In the genomic region with DNA sequence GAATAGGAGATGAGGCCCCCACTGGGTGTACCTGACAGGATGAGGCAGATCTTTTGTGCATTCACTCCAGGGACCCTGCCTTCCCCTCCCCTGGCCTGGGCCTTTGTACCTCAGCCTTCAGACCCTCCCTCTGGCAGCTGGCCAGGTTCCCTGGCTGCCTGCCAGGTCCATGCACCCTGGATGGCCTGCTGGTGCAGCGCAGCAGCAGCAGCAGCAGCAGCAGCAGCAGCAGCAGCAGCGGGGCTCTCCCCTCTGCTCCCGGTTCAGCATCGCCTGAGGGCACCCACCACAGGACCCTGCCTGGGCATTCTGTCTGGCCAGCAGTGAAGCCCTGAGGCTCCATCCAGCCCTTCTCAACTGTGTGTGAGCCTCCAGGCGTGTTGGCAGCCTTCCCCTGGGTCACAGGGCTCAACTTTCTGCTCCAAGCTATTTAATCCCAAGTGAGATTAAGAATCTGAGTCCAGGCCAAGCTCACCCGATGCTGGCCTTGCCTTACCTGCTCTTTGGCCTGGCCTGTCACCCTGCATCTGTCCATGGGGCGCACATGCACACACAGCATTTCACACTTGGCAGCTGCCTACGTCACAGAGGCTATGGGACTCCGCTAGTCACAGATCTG, we compare ENCODE assay signal across 8 mouse cellular contexts. TPM values are rescaled to one million over a fixed set of nuclear protein-coding genes. Genes with fewer than 3 reads are reported as not detected.
DNase-seq lines count a peak whose midpoint lies in the region; ATAC-seq lines count a peak whose summit lies in the region.

No protein-coding gene starts in this region.

- no peak overlapping the region for H3K27ac ChIP-seq in neural tube, embryonic 11.5 days (ENCODE audit: low read depth, low read length)
- peak overlapping the region; percentile 52 for H3K27ac ChIP-seq in forebrain, embryonic 15.5 days (replicated peaks)
- H3K27ac ChIP-seq in midbrain, embryonic 10.5 days (replicated peaks): peak overlapping the region; percentile 59

- peaks cover 11% of the 10 kb centered on the region; the same call in 1 of the 2 replicates for H3K4me1 ChIP-seq in neural tube, embryonic 11.5 days (ENCODE audit: control insufficient read depth, insufficient read depth, low read length)
- H3K4me1 ChIP-seq in forebrain, embryonic 15.5 days: peaks cover 31% of the 10 kb centered on the region
- peaks cover 29% of the 10 kb centered on the region for H3K4me1 ChIP-seq in midbrain, embryonic 10.5 days

- no peak overlapping the region for H3K9ac ChIP-seq in neural tube, embryonic 11.5 days (ENCODE audit: low read length)
- H3K9ac ChIP-seq in forebrain, embryonic 15.5 days (replicated peaks): no peak overlapping the region

- ATAC-seq in neural tube, embryonic 11.5 days (ENCODE audit: insufficient read depth, low FRiP score, low TSS enrichment): peak; percentile 48; the same call in 1 of the 2 replicates
- ATAC-seq in forebrain, embryonic 15.5 days (replicated peaks): peak; percentile 74
- no peak for ATAC-seq in activated CD4-positive, CD25-positive, alpha-beta regulatory T cell, adult 4 months

- no peaks in the 10 kb centered on the region for H3K36me3 ChIP-seq in neural tube, embryonic 11.5 days (ENCODE audit: control insufficient read depth, insufficient read depth, low read length)
- no peaks in the 10 kb centered on the region for H3K36me3 ChIP-seq in forebrain, embryonic 15.5 days
- 0 out of 2 replicates have a peak, but pooled peaks cover 5% of the 10 kb centered on the region for H3K36me3 ChIP-seq in midbrain, embryonic 10.5 days

- H3K27me3 ChIP-seq in neural tube, embryonic 11.5 days (ENCODE audit: control insufficient read depth, insufficient read depth, low read length): peaks cover 57% of the 10 kb centered on the region
- peaks cover 12% of the 10 kb centered on the region for H3K27me3 ChIP-seq in forebrain, embryonic 15.5 days
- peaks cover 76% of the 10 kb centered on the region for H3K27me3 ChIP-seq in midbrain, embryonic 10.5 days (ENCODE audit: low read depth, poor library complexity, severe bottlenecking)

- 44% methylated on average over 9 of the region's 9 CpGs for WGBS in neural tube, embryonic 11.5 days
- WGBS in forebrain, embryonic 15.5 days: 15% methylated on average over 9 of the region's 9 CpGs
- WGBS in midbrain, embryonic 10.5 days: 51% methylated on average over 9 of the region's 9 CpGs

- no peaks in the 10 kb centered on the region for H3K9me3 ChIP-seq in neural tube, embryonic 11.5 days (ENCODE audit: control insufficient read depth, low read length)
- H3K9me3 ChIP-seq in forebrain, embryonic 15.5 days: no peaks in the 10 kb centered on the region
- no peaks in the 10 kb centered on the region for H3K9me3 ChIP-seq in midbrain, embryonic 10.5 days (replicated peaks)

- no peak overlapping the region for H3K4me3 ChIP-seq in neural tube, embryonic 11.5 days (ENCODE audit: low read depth, low read length)
- H3K4me3 ChIP-seq in forebrain, embryonic 15.5 days: no peak overlapping the region
- H3K4me3 ChIP-seq in midbrain, embryonic 10.5 days: no peak overlapping the region

- DNase-seq in neural tube, embryonic 11.5 days (ENCODE audit: low spot score): peak; percentile 84
- no peak for DNase-seq in neural tube, embryonic 10.5 days (ENCODE audit: extremely low spot score, low spot score)
- DNase-seq in kidney, adult 11 months: peak; percentile 67
- no peak for DNase-seq in midbrain, embryonic 10.5 days (ENCODE audit: low spot score)
- DNase-seq in spleen, adult 12 weeks (ENCODE audit: low spot score): no peak
- DNase-seq in cerebellum, adult 11-12 months: no peak

- H3K4me2 ChIP-seq in neural tube, embryonic 11.5 days (ENCODE audit: low read depth): no peak overlapping the region
- H3K4me2 ChIP-seq in forebrain, embryonic 15.5 days (replicated peaks): no peak overlapping the region

RNA-seq across cellular contexts. Expression of a gene that starts 50.5 kb away (rescaled TPM):
- polyA plus RNA-seq in neural tube, embryonic 11.5 days (2014; fragmentation: Nextera tagmentation; extraction: Ambion mirVana): 3.1 and 3.4 TPM in 2 replicates
- 6.0 and 6.1 TPM in 2 replicates for polyA plus RNA-seq in forebrain, embryonic 15.5 days (2015; fragmentation: Nextera tagmentation; extraction: Ambion mirVana)
- polyA plus RNA-seq in midbrain, embryonic 10.5 days (2016; fragmentation: Nextera tagmentation; extraction: Ambion mirVana): 3.9 and 7.1 TPM in 2 replicates
- not detected for polyA plus RNA-seq in activated CD4-positive, CD25-positive, alpha-beta regulatory T cell, adult 4 months (2017; shearing (Covaris generic))

Comparison
In these comparisons a context has a peak if more than half of its experiments do, and no peak if none do; other contexts are left out.
1. DNase-seq: peak in neural tube, embryonic 11.5 days (single experiment) and kidney, adult 11 months (single experiment); none in neural tube, embryonic 10.5 days (single experiment), midbrain, embryonic 10.5 days (single experiment), spleen, adult 12 weeks (single experiment) and cerebellum, adult 11-12 months (single experiment).